Mouse (Mus musculus) heart, adult 11 months (tissue): ENCODE measurements around the gene Gdf9.

Experiments
- DNase-seq: peaks from one replicate; pipeline ENCODE4 v3.0.0; 2022

Gdf9 gene

DNA sequence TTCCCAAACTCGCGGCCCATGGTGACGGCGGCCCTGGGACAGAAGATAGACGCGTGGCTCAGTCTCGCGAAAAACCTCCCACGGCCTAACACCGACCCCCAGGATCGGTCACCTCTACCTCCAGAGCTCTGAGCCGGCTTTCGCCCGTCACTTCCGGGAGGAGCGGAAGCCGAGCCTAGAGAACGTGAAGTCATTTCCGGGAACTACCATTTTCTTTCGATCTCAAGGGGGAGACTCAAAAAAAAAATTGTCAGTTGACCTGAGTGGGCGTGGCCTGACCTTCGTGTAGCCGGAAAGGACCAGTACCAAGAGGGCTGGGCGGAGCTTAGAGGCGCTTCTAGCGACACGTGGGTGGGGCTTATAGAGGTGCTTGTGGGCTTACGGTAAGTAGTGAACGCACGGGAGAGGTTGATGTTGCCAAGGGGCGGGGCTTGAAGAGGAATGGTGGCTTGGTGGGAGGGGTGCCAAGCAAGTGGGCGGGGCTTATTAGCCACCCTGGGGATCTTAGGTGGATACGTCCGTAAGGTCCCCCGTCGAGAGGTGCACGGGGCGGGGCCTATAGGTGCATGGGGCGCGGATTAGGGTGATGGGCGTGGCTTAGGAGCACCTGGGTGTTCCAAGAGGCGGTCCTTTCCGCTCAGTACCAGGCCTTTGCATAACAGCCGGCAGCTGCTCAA is at the start of gene Gdf9, which contains the start of gene Uqcrq:
Gene Gdf9 (plus strand): TSS at position 354 of the 677 bp plus-strand sequence.
Gene Uqcrq (minus strand): TSS at position 162 of the 677 bp plus-strand sequence.
- DNase-seq, result peak; percentile 100

DNA sequence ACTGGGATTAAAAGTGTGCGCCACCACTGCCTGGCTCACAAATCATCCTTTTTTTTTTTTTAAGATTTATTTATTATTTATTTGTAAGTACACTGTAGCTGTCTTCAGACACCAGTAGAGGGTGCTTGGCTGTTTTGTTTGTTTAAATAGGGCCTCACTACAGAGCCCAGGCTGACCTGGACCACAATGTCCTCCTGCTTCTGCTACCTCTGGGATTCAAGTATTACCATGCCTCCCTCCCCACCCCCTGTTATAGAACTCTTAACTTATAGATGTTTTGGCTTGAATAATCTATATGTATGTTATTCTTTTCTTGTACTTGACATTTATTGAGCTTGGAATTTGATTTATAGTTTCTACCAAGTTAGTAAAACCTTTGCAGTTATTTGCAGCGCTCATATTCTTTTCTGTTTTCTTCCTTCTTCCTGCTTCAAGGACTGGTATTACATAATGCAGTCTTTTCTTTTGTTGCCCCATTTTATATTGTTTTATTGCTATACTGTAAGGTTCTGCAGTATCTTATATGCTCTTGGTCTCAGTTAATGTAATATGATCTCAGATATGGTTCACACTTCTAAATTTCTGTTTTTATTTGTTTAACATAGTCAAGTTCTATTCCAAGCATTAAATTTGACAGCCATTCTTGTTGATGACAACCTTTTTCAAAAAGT is 46.9 kb upstream of the Gdf9 start:
- DNase-seq, result no peak

- DNase-seq, result no peak
These were observed 37.0 kb upstream of the Gdf9 start for GRCm38 (mm10) chr11:53393856-53394255.

DNA sequence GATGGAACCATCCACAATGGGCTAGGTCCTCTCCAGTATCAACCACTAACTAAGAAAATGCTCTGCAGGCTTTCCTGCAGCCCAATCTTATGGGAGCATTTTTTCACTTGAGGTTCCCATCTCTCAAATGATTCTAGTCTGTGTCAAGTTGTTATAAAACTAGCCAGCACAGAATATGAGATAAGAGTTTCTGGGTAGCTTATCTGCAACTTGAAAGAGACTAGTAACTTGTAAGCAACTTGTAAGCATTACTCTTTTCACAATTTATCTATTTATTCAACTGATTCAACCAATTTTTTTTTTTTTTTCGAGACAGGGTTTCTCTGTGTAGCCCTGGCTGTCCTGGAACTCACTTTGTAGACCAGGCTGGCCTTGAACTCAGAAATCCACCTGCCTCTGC is 27.2 kb upstream of the Gdf9 start:
- DNase-seq, result no peak

GRCm38 (mm10) chr11:53411738-53412137 is 19.1 kb upstream of the Gdf9 start:
- peak; percentile 77 for DNase-seq

- DNase-seq, result peak; percentile 56
These were observed 17.0 kb upstream of the Gdf9 start for GRCm38 (mm10) chr11:53413871-53414270.

- peak; percentile 85 for DNase-seq
These were observed 12.8 kb upstream of the Gdf9 start for GRCm38 (mm10) chr11:53418048-53418447.

DNA sequence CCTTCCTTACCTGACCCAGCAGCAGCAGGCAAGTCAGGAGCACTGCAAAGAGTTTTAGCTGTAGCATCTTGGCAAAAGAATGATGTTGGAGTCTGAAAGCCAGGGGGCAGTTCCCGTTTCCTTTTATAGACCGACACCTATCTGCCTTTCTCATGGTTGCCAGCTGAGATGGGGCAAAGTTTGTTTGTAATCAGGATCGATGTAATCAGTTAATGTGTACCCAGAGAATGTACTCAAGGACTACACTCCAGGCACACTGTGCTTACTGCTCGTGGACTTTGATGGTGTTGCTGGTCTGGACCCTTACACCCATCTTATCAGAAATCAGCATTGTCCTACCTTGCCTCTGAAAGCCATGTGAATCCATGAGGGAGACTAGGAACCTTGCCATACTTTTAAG is 7.8 kb upstream of the Gdf9 start, which contains the start of gene Leap2:
Gene Leap2 (minus strand): TSS at position 135 of the 400 bp plus-strand sequence.
- DNase-seq, result peak; percentile 80

DNA sequence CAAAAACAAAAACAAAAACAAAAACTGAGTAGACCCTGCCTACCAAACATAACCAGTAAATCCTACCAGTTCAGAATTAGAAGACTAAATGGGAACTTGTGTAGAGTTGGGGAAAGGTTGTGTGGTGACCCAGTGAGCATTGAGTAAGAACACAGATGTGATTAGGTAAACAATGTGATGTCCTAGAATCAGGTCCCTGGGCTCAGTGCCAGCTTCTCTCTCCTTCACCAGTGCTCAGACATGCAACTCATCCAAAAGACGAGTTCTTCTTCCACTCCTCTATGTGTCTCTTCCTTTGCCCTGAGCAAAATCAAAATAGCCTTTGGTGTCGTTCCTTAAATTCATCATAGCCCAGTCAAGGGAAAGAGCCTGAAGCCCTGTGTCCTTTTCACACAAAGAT is 6.0 kb upstream of the Gdf9 start:
- peak; percentile 57 for DNase-seq

- peak; percentile 82 for DNase-seq
These were observed 5.6 kb upstream of the Gdf9 start for GRCm38 (mm10) chr11:53425251-53425650.

DNA sequence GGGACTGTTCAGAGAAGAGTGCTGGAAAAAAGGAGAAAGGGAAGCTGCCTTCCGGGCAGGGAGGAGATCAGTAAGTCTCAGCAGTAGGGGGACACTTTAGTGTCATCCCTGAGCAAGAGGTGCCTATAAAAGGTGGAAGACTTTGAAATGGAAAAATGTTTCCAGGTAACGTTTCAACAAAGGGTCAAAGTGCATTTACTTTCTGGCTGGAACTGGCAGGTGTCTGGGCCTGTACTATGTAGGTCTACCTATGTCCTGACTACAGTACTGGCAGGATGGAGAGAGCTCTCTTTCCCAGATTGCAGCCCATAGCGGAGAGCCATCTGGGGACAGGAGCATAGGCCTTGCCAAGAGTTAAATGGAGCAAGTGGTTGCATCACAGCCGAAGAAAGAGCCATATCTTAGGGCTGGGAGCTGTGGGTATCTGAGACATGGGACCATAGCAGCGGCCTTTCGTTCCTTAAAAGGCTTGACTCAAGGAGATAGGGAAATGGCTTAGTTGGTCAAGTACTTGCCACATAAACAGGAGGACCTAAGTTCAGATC is 5.0 kb upstream of the Gdf9 start:
- DNase-seq, result peak; percentile 84

DNA sequence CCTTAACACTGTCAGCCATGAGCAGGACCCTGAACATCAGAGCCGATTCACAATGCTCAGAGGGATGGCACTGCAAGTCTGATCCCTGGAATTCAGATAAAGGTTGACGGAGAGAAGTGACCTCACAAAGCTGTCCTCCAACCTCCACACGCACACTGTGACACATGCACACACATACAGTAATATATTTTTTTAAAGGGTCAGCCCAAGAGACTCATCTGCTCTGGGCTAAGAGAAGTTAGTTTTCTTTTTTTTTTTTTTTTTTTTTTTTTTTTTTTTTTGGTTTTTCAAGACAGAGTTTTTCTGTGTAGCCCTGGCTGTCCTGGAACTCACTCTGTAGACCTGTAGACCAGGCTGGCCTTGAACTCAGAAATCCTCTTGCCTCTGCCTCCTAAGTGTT is 3.9 kb upstream of the Gdf9 start:
- peak; percentile 42 for DNase-seq

DNA sequence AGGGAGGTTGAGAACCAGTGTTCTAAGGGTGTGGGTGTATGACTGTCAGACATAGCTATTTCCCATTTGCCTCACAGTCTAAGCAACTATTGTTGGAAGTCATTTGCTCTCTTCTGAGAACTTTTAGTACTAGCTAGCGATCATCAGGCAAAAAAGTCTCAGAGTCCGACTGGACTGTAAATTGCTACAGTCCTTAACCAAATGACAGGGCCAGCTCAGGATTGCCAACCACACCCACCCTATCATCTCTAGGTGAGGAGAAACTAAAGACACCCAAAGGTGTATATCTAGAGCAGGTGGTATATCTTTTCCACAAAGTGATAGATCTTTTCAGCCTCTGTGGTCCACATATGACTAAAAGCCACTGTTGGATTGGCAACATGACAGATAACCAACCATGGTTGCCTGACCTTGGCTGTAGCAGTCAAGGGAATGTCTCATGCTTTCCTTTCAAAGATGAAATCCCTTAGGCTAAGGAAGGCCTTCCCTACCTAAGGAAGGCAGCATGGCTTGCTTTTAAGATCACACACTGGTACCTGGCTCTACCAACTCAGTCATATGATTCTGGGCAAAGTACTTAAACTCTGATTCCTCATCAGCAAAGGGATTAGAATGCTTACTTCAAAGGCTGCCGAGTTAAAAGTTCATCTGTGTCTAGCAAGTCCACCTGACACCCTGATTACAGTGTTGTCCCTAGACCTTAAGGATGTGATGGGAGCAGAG is 2.7 kb upstream of the Gdf9 start:
- DNase-seq, result peak; percentile 79

DNA sequence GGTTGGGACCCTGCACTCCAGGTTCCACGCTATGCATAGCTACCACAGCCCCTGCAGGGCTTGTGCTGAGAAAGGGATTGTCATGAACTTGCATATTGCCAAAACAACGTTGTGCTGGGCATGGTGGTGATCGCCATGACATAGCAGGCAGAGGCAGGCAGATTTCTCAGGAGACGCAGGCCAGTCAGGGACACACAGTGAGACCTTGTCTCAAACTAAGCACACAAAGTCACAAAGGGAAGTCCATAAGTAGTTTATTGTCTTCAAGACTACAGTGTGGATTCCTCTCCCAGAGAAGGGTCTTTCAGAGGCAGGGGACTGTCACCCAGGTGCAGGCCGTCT is 2.1 kb upstream of the Gdf9 start:
- DNase-seq, result peak; percentile 83

DNA sequence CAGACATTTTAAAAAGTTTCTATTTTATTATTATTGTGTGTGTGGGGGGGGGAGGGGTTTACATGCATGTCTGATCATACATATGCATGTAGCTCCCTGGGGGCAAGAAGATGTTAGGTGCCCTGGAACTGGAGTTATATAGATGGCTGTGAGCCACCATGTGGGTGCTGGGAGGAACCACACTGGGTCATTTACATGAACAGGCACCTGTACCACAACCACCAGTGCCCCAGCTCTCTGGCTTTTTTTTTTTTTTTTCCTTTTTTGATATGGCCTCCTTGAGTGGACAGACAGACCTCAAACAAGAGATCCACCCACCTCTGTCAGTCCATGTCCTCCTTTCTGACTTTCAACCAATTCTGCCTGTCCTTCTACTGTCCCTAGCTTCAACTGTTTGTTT is 1.6 kb upstream of the Gdf9 start:
- DNase-seq, result peak; percentile 79

GRCm38 (mm10) chr11:53430300-53430669 is 538 bp upstream of the Gdf9 start:
- DNase-seq, result no peak

- peak; percentile 72 for DNase-seq
These were observed 679 bp downstream of the Gdf9 start for GRCm38 (mm10) chr11:53431347-53432056.

GRCm38 (mm10) chr11:53433057-53433456 is 2.2 kb downstream of the Gdf9 start:
- DNase-seq, result no peak

- no peak for DNase-seq
These were observed 4.7 kb downstream of the Gdf9 start for GRCm38 (mm10) chr11:53435504-53435903.

GRCm38 (mm10) chr11:53436338-53436737 is 5.5 kb downstream of the Gdf9 start:
- no peak for DNase-seq

- DNase-seq, result no peak
These were observed 11.1 kb downstream of the Gdf9 start for GRCm38 (mm10) chr11:53441921-53442320.

- DNase-seq, result no peak
These were observed 13.0 kb downstream of the Gdf9 start for GRCm38 (mm10) chr11:53443861-53444260.

DNA sequence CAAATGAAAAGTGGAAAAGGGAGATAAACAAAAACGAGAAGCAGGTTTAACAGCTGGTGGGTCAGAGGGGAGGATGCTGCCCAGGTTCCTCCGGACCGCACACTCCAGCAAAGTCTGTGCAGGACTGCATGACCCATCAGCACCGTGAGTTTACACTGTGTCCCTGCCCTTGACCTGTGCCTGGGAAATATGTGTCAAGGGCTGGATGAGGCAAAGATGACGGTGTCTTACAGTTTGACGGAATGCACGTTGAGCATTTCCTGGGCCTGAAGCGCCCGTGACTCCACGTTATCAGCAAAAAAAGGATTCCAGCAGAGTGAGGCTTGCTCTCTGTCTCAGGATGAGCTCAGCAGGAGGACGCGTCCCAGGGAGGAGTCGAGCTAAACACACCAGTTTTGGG is 14.7 kb downstream of the Gdf9 start:
- peak; percentile 83 for DNase-seq
